Mouse (Mus musculus) intestine, embryonic 14.5 days (tissue): ENCODE data around the gene Glipr2. TPM values are rescaled to one million over a fixed set of nuclear protein-coding genes. Genes with fewer than 3 reads are reported as not detected.

Experiments
- ATAC-seq: fragments of 200-750 bp; cut with Nextera tagmentation; replicated peaks from 2 replicates; pipeline ENCODE4 v1.8.0; 2017; ENCODE audit warnings: low read depth, moderate number of reproducible peaks, moderate TSS enrichment, moderate library complexity; ENCODE audit not compliant: low FRiP score, low TSS enrichment
- DNase-seq: peaks from one replicate; pipeline ENCODE4 v3.0.0-alpha.2; 2018; ENCODE audit warnings: low spot score
- H3K27ac ChIP-seq: fragments of 300-500 bp; sonication (generic); 2 replicates; pipeline ENCODE4 v1.5.1; 2014; ENCODE audit warnings: low read depth, mild to moderate bottlenecking, control low read depth
- H3K27me3 ChIP-seq: fragments of 300-500 bp; sonication (generic); replicated peaks from 2 replicates; pipeline ENCODE4 v1.6.1; 2014; ENCODE audit warnings: low read length, control low read depth; ENCODE audit not compliant: control insufficient read depth, insufficient read depth
- H3K36me3 ChIP-seq: fragments of 300-500 bp; sonication (generic); 2 replicates; pipeline ENCODE4 v1.6.1; 2014; ENCODE audit warnings: low read length, control low read depth; ENCODE audit not compliant: control insufficient read depth, insufficient read depth
- H3K4me1 ChIP-seq: fragments of 300-500 bp; sonication (generic); replicated peaks from 2 replicates; pipeline ENCODE4 v1.6.1; 2014; ENCODE audit warnings: low read length, control low read depth, mixed read lengths; ENCODE audit not compliant: control insufficient read depth, insufficient read depth
- H3K4me2 ChIP-seq: fragments of 300-500 bp; sonication (generic); 2 replicates; pipeline ENCODE4 v1.6.1; 2014; ENCODE audit warnings: low read length
- H3K4me3 ChIP-seq: fragments of 300-500 bp; sonication (generic); 2 replicates; pipeline ENCODE4 v1.5.1; 2014; ENCODE audit warnings: low read depth, low read length, control low read depth, mixed read lengths
- H3K9ac ChIP-seq: fragments of 300-500 bp; sonication (generic); 2 replicates; pipeline ENCODE4 v1.6.1; 2014; ENCODE audit warnings: mild to moderate bottlenecking, low read length
- H3K9me3 ChIP-seq: fragments of 300-500 bp; sonication (generic); 2 replicates; pipeline ENCODE4 v1.6.1; 2016; ENCODE audit warnings: low read length, control low read depth; ENCODE audit not compliant: control insufficient read depth
- WGBS: fragments of 180-500 bp; shearing (Covaris S2); extraction: QIAGEN DNeasy Blood & Tissue Kit; methylation state at CpG from one replicate; pipeline ENCODE4 v1.1.7; 2014; 5-methylcytosine and 5-hydroxymethylcytosine counted together
- polyA plus RNA-seq: library from polyadenylated mRNA; unstranded; fragments of >200 nt; fragmentation: Nextera tagmentation; extraction: Ambion mirVana; gene quantifications from 2 replicates; pipeline ENCODE4 v1.2.1, GENCODE M21; 2014

The Glipr2 gene
- polyA plus RNA-seq, 1 experiment from 2014 or later: 102 TPM

- 38% methylated on average over 4 of the region's 4 CpGs for WGBS
- Histone ChIP-seq H3K4me2 (no peak overlapping the region), H3K4me1 (peaks cover 26% of the 10 kb centered on the region), H3K36me3 (no peaks in the 10 kb centered on the region), H3K27ac (no peak overlapping the region), H3K27me3 (no peaks in the 10 kb centered on the region), H3K9ac (no peak overlapping the region), H3K9me3 (no peaks in the 10 kb centered on the region), H3K4me3 (no peak overlapping the region)
- DNase-seq (no peak), ATAC-seq (no peak)
Measured at GRCm38 (mm10) chr4:43964951-43965684, 7.9 kb downstream of the Glipr2 start.

GRCm38 (mm10) chr4:43965856-43966535 is 8.8 kb downstream of the Glipr2 start:
- DNase-seq (no peak), ATAC-seq (no peak)
- WGBS: 79% methylated on average over 7 of the region's 7 CpGs
- Histone ChIP-seq H3K9me3 (no peaks in the 10 kb centered on the region), H3K4me1 (peaks cover 26% of the 10 kb centered on the region), H3K27me3 (no peaks in the 10 kb centered on the region), H3K27ac (no peak overlapping the region), H3K4me3 (no peak overlapping the region), H3K36me3 (no peaks in the 10 kb centered on the region; the same call in 1 of the 2 replicates), H3K4me2 (no peak overlapping the region), H3K9ac (no peak overlapping the region)

GRCm38 (mm10) chr4:43968650-43969049 is 11.4 kb downstream of the Glipr2 start:
- 37% methylated on average over 13 of the region's 13 CpGs for WGBS
- Histone ChIP-seq H3K4me2 (peak overlapping the region; percentile 25), H3K36me3 (no peaks in the 10 kb centered on the region; the same call in 1 of the 2 replicates), H3K9me3 (no peaks in the 10 kb centered on the region), H3K27me3 (no peaks in the 10 kb centered on the region), H3K9ac (no peak overlapping the region), H3K4me1 (peaks cover 37% of the 10 kb centered on the region), H3K27ac (peak overlapping the region; percentile 47; the same call in 1 of the 2 replicates), H3K4me3 (no peak overlapping the region)
- ATAC-seq: no peak
- DNase-seq: no peak

GRCm38 (mm10) chr4:43969373-43969772 is 12.2 kb downstream of the Glipr2 start:
- no peaks in the 10 kb centered on the region; the same call in 1 of the 2 replicates for H3K36me3 ChIP-seq
- H3K27ac ChIP-seq: peak overlapping the region; percentile 62; the same call in 1 of the 2 replicates
- H3K4me3 ChIP-seq: no peak overlapping the region
- WGBS: 15% methylated on average over 4 of the region's 4 CpGs
- ATAC-seq (no peak), DNase-seq (peak; percentile 63)
- no peak overlapping the region for H3K9ac ChIP-seq
- peaks cover 37% of the 10 kb centered on the region for H3K4me1 ChIP-seq
- H3K9me3 ChIP-seq: no peaks in the 10 kb centered on the region
- peak overlapping the region; percentile 22 for H3K4me2 ChIP-seq
- no peaks in the 10 kb centered on the region for H3K27me3 ChIP-seq

GRCm38 (mm10) chr4:43970393-43971330 is 13.5 kb downstream of the Glipr2 start:
- 86% methylated on average over 20 of the region's 20 CpGs for WGBS
- Histone ChIP-seq H3K9me3 (no peaks in the 10 kb centered on the region), H3K27me3 (no peaks in the 10 kb centered on the region), H3K4me3 (no peak overlapping the region), H3K4me2 (no peak overlapping the region), H3K9ac (no peak overlapping the region), H3K4me1 (peaks cover 26% of the 10 kb centered on the region), H3K27ac (no peak overlapping the region), H3K36me3 (no peaks in the 10 kb centered on the region; the same call in 1 of the 2 replicates)
- DNase-seq: no peak
- ATAC-seq: no peak

GRCm38 (mm10) chr4:43971541-43972136 is 14.4 kb downstream of the Glipr2 start:
- no peak overlapping the region for H3K4me3 ChIP-seq
- peak overlapping the region; percentile 83 for H3K27ac ChIP-seq
- H3K27me3 ChIP-seq: no peaks in the 10 kb centered on the region
- peak overlapping the region; percentile 25; the same call in 1 of the 2 replicates for H3K4me2 ChIP-seq
- ATAC-seq (0 out of 2 replicates have a peak, but pooled peaks have one; percentile 21), DNase-seq (no peak)
- H3K36me3 ChIP-seq: peaks cover 5% of the 10 kb centered on the region; the same call in 1 of the 2 replicates
- no peak overlapping the region for H3K9ac ChIP-seq
- H3K9me3 ChIP-seq: no peaks in the 10 kb centered on the region
- WGBS: 61% methylated on average over 9 of the region's 9 CpGs
- H3K4me1 ChIP-seq: peaks cover 26% of the 10 kb centered on the region

GRCm38 (mm10) chr4:43972137-43972591 is 15.0 kb downstream of the Glipr2 start:
- Histone ChIP-seq H3K9me3 (no peaks in the 10 kb centered on the region), H3K9ac (no peak overlapping the region), H3K4me2 (peak overlapping the region; percentile 25; the same call in 1 of the 2 replicates), H3K4me3 (no peak overlapping the region), H3K27ac (peak overlapping the region; percentile 83), H3K36me3 (peaks cover 6% of the 10 kb centered on the region), H3K4me1 (peaks cover 26% of the 10 kb centered on the region), H3K27me3 (no peaks in the 10 kb centered on the region)
- peak; percentile 64 for DNase-seq
- ATAC-seq: peak; percentile 73
- WGBS: 0% methylated on average over 8 of the region's 8 CpGs
